Mouse (Mus musculus) adrenal gland, postnatal 10 days (tissue): ENCODE data around the gene Sgms2. TPM values are rescaled to one million over a fixed set of nuclear protein-coding genes. Genes with fewer than 3 reads are reported as not detected.

Experiments
- DNase-seq: peaks from one replicate; pipeline ENCODE4 v3.0.0; 2021; ENCODE audit warnings: mixed read lengths
- long read RNA-seq, 2 experiments: library from polyadenylated mRNA; stranded (forward); transcript quantifications; one replicate each; pipeline ENCODE4 v2.0.0; 2021
- total RNA-seq, 2 experiments: library from RNA; stranded (reverse); gene quantifications; 2 replicates each; pipeline ENCODE4 v1.2.3; 2021

The Sgms2 gene
- 10 to 100 TPM in 1 of 2 experiments, 1 to 10 TPM in 1; 5.4 to 13.8 TPM for total RNA-seq
- long read RNA-seq, experiment 1, partial matches to known transcripts, result 1 of 6 reads
- long read RNA-seq, experiment 1, other reads (novel, unspliced or antisense), result 5 of 6 reads
- long read RNA-seq, experiment 2, partial matches to known transcripts, result 0 of 4 reads
- long read RNA-seq, experiment 2, other reads (novel, unspliced or antisense), result 4 of 4 reads

- no peak for DNase-seq
Measured at GRCm38 (mm10) chr3:131491361-131491925, at the start of gene Sgms2. Gene Sgms2 (minus strand): TSS chr3:131491411.

DNA sequence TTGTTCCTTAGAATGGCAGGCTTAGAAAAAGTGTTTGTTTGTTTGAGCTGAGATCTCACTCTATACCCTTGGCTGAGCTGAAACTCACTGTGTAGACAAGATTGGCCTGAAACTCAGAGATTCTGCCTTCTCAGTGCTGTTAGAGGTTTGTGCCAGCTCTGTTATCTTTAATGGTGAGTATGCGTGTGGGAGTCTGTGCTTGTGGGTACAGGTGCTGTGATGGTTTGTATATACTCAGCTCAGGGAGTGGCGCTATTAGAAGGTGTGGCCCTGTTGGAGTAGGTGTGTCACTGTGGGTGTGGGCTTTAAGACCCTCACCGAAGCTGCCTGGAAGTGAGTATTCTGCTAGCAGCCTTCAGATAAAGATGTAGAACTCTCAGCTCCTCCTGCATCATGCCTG, 34.0 kb upstream of the Sgms2 start:
- no peak for DNase-seq

DNA sequence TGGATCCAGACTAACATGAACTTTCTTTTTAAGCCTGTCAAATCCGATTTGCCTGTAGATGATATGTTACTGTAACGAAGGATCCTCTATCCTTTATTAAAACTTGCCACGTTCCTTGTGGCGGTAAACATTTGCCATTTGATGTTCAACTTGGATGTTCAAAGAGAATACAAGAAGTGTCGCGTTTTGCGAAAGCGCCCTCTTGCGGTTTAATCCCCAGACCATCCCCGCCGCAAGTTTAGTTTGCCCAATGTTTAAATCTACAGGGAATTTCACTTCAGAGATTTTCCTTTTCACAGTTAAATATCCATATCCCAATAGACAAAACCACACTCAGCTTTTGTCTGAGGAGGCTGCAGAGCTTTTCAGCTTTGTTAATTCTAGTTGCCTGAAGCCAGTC, 33.6 kb upstream of the Sgms2 start:
- DNase-seq, result peak; percentile 71

- no peak for DNase-seq
Measured at GRCm38 (mm10) chr3:131524210-131524609, 33.0 kb upstream of the Sgms2 start.

DNA sequence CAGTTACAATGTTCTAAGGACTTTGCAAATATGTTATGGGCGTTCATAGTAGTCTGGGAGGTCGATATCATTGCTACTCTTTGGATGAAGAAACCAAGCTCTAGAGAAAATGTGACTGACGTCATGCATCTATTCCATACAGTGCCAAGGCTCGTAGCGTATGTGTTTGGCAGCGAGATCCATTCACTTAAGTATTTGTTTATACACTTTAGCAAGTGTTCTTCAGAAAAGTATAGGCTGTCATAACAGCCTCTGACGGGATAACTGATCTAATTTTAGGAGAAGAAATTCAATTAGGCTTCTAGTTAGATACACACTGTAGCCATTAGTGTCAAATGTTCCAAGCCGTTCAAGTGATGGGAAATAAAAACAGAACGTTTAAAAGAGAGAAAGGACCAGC, 32.5 kb upstream of the Sgms2 start:
- no peak for DNase-seq

- DNase-seq, result no peak
Measured at GRCm38 (mm10) chr3:131522243-131522642, 31.0 kb upstream of the Sgms2 start.

GRCm38 (mm10) chr3:131521206-131521605, 30.0 kb upstream of the Sgms2 start:
- DNase-seq, result no peak

DNA sequence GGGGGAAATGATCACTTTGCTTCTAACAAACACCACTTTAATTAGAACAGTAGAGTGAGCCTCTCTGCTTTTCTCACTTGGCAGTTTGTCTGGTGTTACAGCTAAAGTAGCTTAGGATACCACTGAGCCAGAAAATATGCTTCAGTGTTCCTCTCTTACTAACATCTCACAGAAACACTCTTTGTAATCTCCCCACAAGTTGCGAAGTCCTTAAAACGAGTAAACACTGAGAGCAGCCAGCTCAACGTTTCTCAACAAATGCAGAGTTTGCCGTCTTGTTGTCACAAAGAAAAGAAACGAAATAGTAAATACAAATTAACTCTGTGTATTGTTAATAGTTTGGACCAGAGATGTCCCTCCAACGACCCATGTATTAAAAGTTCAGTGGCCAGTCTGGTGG, 26.5 kb upstream of the Sgms2 start:
- no peak for DNase-seq

DNA sequence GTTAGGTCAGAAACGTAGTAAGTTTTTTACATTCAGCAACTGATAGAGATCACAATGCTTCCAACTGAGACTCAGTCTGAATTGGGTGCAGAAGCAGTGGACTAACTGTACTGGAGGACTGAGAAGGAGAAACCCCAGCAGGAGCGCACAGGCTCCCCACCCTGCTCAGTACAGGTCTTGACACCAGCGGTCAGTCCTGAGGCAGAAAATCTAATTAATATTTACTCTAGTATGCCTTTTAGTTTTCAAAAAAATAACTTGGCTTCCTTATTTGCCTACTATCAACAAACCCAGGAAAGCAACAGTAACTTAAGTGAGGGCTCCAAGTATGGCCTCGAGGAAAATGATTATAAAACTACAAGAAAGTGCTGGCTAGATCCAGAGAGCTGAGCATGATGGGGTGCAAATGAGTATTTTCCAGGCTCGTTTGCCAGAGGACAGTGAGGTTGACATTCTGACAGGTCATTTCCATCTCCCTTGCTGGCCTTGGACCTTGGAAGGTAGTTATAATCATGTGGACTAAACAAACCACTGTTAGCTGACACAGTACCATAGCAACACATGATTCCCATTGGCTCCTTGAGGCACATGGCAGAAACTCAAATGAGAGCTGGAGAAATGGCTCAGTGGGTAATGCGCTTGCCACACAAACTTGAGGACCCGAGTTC, 25.3 kb upstream of the Sgms2 start:
- no peak for DNase-seq

DNA sequence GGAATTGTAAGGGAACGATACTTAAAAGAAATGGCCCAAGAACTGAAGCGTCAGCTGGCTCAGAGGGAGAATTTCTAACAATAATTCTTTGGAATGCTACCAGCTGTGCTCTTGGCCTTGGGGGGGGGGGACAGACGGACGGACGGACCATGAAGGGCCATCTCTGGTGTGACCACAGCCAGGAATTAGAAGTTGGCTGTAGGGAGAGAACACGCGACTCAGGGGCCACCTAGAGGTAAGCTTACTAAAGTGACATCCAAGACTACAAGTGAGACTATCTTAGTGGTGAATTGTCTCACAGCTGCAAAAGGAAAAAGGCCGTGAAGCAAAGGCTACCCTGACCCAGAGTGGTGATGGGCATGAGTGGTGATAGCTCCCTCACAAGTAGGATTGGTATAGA, 20.4 kb upstream of the Sgms2 start:
- DNase-seq, result peak; percentile 16

DNA sequence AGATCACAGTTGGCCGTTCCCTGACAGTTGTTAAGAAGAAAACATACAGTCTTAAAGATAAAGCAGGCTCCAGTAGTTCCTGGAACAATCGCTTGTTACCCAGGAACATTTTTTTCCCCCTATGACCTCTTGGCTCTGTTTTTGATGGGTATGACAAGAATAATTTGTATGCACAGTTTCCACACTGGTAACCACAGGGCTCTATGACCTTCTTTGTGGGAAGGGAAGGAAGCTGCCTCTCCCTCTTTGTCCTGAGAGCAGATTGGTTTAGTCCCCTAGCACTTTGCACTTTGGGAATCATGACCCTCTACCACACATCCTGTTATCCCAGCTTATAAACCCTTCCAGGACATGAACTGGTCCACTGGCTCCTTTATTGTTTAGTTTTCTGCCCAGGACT, 16.8 kb upstream of the Sgms2 start:
- no peak for DNase-seq

DNA sequence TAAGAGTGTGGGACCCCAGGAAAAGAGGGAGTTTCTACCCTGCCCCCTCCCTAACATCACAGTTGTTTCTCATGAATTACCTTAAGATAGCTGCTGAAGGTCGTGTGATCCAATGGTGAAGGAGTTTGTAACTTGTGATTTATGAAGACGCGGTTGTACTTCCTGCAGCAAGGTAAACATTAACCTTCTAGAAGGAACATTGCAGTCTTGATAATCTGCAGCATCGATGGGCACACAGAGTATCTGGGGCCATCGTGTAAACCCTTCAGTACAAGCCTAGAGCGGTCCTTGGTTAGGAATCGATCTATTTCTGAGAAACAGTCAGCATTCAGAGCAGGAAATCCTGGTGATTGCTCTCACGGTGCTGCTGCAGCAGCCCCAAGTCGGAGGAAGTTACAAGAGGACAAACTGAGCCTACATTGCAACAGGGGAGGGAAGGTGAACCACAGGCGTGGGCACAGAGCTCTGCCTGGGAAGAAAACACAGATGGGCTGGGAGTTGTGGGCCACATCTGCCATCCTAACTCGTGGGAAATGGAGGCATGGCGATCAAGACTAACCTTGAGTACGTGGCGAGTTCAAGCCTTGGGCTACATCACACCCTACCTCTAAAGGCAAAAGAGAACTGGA, 13.5 kb upstream of the Sgms2 start:
- no peak for DNase-seq

DNA sequence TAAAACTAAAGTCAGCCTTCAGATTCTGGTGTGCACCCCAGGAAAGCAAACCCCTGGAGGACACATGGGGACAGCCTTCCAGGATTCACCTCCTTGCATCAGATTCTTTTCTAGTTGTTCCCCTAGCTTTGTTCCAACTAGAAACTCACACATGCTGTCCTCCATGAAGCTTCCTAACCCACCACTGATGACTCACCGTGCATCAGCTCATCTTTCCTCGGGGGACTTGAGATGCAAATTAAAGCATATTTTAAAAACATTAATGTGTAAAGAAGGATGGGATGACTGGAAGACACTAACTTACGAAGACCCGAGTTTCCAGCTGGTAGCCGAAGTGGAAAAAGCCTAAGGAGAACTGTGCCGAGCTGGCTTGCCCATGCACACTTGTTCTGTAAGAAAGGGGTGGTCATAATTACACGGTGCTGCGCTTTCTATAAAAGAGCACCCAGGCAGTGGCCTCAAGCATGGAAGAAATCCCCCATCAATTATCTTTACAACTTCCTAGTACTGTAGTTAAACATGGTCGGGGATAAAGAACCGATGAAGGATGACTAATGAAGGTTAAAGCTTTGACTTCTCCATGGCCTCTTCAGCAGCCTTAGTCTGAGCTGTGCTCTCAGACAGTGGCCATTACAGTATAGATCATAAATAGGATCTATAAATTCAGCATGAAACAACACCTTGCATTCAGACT, 10.6 kb upstream of the Sgms2 start:
- DNase-seq, result no peak

DNA sequence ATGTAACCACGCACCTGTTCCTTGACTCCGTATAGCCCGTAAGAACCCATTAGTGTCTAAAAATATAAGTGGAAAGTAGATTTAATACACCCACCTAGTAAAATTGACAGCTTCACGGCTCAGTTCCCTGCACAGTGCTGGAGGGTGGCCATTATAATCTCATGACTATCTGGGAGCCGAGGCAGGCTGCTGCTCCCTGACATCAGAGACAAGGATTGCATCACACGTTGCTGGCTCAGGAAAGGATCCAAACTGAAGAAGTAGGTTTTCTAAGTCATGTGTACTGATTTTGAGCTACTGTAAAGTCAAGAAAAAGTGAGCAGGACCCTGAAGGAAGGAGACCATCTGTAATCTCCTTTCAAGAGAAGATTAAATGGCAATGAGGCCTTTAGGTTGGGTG, 8.4 kb upstream of the Sgms2 start:
- no peak for DNase-seq

GRCm38 (mm10) chr3:131496506-131497122, 5.4 kb upstream of the Sgms2 start:
- DNase-seq, result no peak

DNA sequence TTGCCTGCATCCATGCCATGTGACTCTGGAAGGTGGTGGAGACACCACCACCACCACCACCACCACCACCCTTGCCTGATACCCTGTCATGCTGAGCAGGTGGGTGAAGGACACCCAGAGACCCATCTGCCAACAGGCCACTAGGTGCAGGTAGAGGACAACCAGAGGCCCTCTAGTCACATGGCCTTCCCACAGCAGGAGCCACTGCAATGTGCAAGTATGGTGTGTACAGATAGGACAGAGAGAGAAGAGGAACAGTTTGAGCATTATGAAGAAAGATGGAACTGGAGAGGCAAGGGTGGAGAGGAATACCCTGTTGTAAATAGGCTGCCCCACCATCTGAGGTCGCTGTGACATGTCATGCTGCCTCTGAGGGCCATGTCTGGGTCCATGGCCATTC, 3.9 kb upstream of the Sgms2 start:
- no peak for DNase-seq

DNA sequence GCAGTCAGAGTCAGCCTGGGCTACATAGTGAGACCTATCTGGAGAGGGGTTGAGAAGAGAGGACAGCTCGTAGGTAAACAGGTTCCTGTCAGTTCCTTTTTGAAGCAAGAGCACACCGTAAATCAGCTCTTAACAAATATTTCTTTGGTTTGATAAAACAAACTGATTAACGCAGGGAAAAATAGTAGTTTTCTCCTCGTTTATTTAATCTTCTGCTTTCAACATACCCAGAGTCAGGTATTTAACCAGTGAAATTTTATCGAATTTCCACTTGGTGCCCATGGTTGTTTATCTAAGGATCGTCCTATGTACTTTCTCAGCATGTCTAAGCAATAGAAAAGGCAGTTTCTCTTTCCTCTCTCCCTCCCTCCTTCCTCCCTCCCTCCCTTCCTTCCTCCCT, 2.0 kb upstream of the Sgms2 start:
- no peak for DNase-seq

GRCm38 (mm10) chr3:131491980-131492379, 769 bp upstream of the Sgms2 start:
- DNase-seq, result no peak

GRCm38 (mm10) chr3:131490143-131490908, 885 bp downstream of the Sgms2 start:
- peak; percentile 84 for DNase-seq

- peak; percentile 63 for DNase-seq
Measured at GRCm38 (mm10) chr3:131489657-131490142, 1.5 kb downstream of the Sgms2 start.

DNA sequence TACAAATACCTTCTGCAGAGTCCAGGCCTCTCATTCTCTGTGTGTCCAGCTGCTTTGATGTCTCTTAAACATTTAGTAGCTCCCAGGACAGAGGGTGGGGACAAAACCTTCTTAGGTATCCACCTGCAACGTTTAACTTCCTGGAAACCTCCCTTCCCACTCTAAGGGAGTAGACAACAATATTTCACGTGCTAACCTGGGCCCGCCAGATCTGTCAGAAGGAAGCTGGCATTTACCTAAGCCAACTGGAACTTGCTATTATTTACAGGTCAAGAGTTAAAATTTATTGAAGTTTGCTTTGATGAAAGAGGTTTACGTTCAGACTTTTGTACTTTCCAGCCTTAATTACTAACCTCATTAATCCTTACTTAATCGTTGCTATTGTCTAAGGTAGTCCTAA, 2.2 kb downstream of the Sgms2 start:
- DNase-seq, result no peak

DNA sequence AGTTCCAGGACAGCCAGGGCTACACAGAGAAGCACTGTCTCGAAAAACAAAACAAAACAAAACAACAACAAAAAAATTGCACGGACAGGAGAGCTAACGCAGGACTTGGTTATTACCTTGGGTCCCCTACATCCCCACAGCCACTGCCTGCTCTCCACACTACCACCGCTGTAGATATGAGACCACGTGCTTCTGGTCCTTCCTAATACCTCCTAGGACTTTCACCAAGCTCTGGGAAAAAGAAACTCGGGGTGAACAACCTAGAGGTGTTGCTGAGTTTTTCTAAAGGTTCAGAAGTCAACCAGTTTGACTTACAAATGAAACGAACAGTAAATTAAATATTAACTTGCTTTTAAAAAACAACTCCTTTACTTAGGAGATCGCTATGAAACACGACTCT, 2.8 kb downstream of the Sgms2 start:
- DNase-seq, result no peak
